Mouse (Mus musculus) neural tube, embryonic 14.5 days (tissue): Measurements from ENCODE around the gene Meis1. TPM values are rescaled to one million over a fixed set of nuclear protein-coding genes. Genes with fewer than 3 reads are reported as not detected.
A peak's percentile ranks its signal among the peaks of the same experiment; 100 is the strongest.

ENCODE experiments used
- ATAC-seq: fragments of 200-750 bp; cut with Nextera tagmentation; 2 replicates; pipeline ENCODE4 v1.8.0; 2017; ENCODE audit warnings: low read depth, mild to moderate bottlenecking, moderate TSS enrichment, moderate library complexity
- H3K27ac ChIP-seq: fragments of 300-500 bp; sonication (generic); 2 replicates; pipeline ENCODE4 v1.5.1; 2014; ENCODE audit warnings: low read depth, mild to moderate bottlenecking, control low read depth, low read length, moderate library complexity, mixed read lengths
- H3K27me3 ChIP-seq: fragments of 300-500 bp; sonication (generic); 2 replicates; pipeline ENCODE4 v1.6.1; 2014; ENCODE audit warnings: low read length; ENCODE audit not compliant: control insufficient read depth, insufficient read depth
- H3K36me3 ChIP-seq: fragments of 300-500 bp; sonication (generic); 2 replicates; pipeline ENCODE4 v1.6.1; 2014; ENCODE audit warnings: low read length, mixed read lengths; ENCODE audit not compliant: control insufficient read depth, insufficient read depth
- H3K4me1 ChIP-seq: fragments of 300-500 bp; sonication (generic); 2 replicates; pipeline ENCODE4 v1.6.1; 2014; ENCODE audit warnings: low read length; ENCODE audit not compliant: control insufficient read depth, insufficient read depth
- H3K4me2 ChIP-seq: fragments of 300-500 bp; sonication (generic); 2 replicates; pipeline ENCODE4 v1.6.1; 2014; ENCODE audit warnings: mild to moderate bottlenecking, low read depth, low read length, control low read depth
- H3K4me3 ChIP-seq: fragments of 300-500 bp; sonication (generic); 2 replicates; pipeline ENCODE4 v1.5.1; 2014; ENCODE audit warnings: low read depth, low read length, control low read depth, mixed read lengths
- H3K9ac ChIP-seq: fragments of 300-500 bp; sonication (generic); replicated peaks from 2 replicates; pipeline ENCODE4 v1.6.1; 2014; ENCODE audit warnings: low read depth, mild to moderate bottlenecking, control low read depth, low read length, mixed read lengths
- H3K9me3 ChIP-seq: fragments of 300-500 bp; sonication (generic); 2 replicates; pipeline ENCODE4 v1.6.1; 2016; ENCODE audit warnings: low read length; ENCODE audit not compliant: control insufficient read depth
- WGBS: fragments of 180-500 bp; shearing (Covaris S2); extraction: QIAGEN DNeasy Blood & Tissue Kit; methylation state at CpG from one replicate; pipeline ENCODE4 v1.1.7; 2014; 5-methylcytosine and 5-hydroxymethylcytosine counted together
- polyA plus RNA-seq: library from polyadenylated mRNA; unstranded; fragments of >200 nt; fragmentation: Nextera tagmentation; extraction: Ambion mirVana; gene quantifications from 2 replicates; pipeline ENCODE4 v1.2.1, GENCODE M21; 2014

Gene Meis1
- polyA plus RNA-seq, 1 experiment from 2014 or later = 170 TPM

DNA sequence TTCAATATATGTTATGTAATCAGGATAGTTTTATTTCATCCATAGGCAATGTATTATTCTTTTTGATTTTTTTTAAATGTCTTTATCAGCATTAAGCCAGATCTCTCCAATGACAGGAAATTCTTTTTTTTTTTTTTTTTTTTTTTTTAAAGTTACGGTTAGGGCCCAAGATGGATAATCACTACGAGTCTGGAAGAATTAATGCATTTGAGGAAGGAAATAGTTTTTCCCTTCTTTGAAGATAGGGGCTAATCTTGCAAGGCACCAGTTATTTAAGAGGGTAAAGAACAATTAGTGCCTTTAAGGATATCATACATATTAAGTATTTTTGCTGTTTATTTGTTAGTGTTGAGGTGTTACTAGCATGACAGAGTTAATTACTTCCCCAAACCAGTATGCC lies 121.5 kb downstream of the Meis1 start:
- no peaks in the 10 kb centered on the region for H3K27me3 ChIP-seq
- no peaks in the 10 kb centered on the region for H3K36me3 ChIP-seq
- no peak overlapping the region for H3K27ac ChIP-seq
- H3K4me3 ChIP-seq = no peak overlapping the region
- no peak overlapping the region for H3K4me2 ChIP-seq
- H3K4me1 ChIP-seq = peaks cover 2% of the 10 kb centered on the region; the same call in 1 of the 2 replicates
- WGBS = 84% methylated on average over 2 of the region's 2 CpGs
- no peak overlapping the region for H3K9ac ChIP-seq
- no peaks in the 10 kb centered on the region for H3K9me3 ChIP-seq
- no peak for ATAC-seq

DNA sequence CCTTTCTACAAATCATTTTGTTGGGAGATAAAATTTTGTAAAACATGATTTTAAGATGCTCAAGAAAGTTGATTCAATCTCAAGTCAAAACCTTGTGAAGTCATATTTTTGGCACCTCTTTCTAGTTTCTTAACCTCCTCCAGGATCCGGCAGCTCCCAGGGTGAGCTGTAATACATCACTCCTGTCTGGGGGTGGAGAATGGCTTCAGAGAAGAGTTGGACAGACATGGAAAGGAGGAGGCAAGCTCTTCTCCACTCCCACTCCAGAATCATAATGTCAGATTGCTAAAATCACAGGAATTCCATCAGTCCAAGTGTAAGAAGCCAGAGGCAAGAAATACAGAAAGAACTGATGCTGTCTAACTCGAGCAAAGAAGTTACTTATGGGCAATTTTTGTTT lies 126.3 kb downstream of the Meis1 start:
- ATAC-seq = no peak
- H3K27ac ChIP-seq = no peak overlapping the region
- 0 out of 2 replicates have a peak, but pooled peaks cover 4% of the 10 kb centered on the region for H3K36me3 ChIP-seq
- H3K4me1 ChIP-seq = 0 out of 2 replicates have a peak, but pooled peaks cover 2% of the 10 kb centered on the region
- no peaks in the 10 kb centered on the region for H3K9me3 ChIP-seq
- 41% methylated on average over 2 of the region's 2 CpGs for WGBS
- H3K4me3 ChIP-seq = no peak overlapping the region
- no peak overlapping the region for H3K9ac ChIP-seq
- H3K27me3 ChIP-seq = no peaks in the 10 kb centered on the region
- H3K4me2 ChIP-seq = no peak overlapping the region

DNA sequence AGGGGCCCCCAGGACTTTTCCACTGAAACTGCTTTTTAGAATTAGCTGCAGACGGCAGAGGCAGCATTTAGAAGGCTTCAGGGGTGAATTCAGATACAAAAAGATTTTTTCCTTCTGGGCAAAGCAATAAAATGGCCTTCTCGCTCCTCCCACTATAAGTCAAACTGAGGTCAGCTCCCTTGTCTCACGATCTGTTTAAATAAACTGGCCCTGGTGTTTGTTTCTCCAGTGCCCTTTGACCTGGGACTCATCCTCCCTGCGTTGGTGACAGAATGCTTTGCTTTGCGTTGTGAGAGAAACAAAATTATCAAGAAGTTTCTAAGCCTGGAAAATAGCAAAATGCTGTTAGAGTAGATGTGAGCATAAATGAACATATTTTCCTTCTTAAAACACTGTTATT lies 129.6 kb downstream of the Meis1 start:
- Histone ChIP-seq H3K4me3 (no peak overlapping the region), H3K27me3 (no peaks in the 10 kb centered on the region), H3K4me1 (peaks cover 19% of the 10 kb centered on the region), H3K4me2 (no peak overlapping the region), H3K9ac (no peak overlapping the region), H3K9me3 (no peaks in the 10 kb centered on the region), H3K27ac (no peak overlapping the region), H3K36me3 (0 out of 2 replicates have a peak, but pooled peaks cover 4% of the 10 kb centered on the region)
- ATAC-seq = no peak
- WGBS = 6% methylated on average over 5 of the region's 5 CpGs

DNA sequence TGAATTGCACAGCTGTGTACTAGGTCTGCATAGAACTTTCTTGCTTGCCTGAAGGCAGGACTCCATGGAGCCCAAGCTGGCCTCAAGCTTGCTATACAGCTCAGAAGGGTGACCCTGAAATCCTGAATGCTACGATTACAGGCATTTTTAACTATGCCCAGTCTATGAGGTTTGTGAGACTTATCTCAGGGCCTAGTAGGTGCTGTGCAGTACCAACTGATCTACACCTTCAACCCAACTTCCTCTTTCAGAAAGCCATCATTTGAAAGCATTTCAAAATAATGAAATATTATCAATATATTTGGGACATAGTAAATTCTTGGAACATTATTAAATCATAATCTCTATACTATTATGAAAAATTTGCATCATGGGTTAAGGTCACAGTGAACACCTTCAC lies 130.1 kb downstream of the Meis1 start:
- 0 out of 2 replicates have a peak, but pooled peaks cover 4% of the 10 kb centered on the region for H3K36me3 ChIP-seq
- H3K27ac ChIP-seq = no peak overlapping the region
- no peak overlapping the region for H3K4me3 ChIP-seq
- peaks cover 24% of the 10 kb centered on the region for H3K4me1 ChIP-seq
- H3K9ac ChIP-seq = no peak overlapping the region
- 33% methylated on average over 1 of the region's 1 CpGs for WGBS
- no peak overlapping the region for H3K4me2 ChIP-seq
- no peak for ATAC-seq
- H3K27me3 ChIP-seq = no peaks in the 10 kb centered on the region
- no peaks in the 10 kb centered on the region for H3K9me3 ChIP-seq

- Histone ChIP-seq H3K9me3 (no peaks in the 10 kb centered on the region), H3K4me3 (no peak overlapping the region), H3K27ac (peak overlapping the region; percentile 23; the same call in 1 of the 2 replicates), H3K4me1 (peaks cover 42% of the 10 kb centered on the region), H3K36me3 (0 out of 2 replicates have a peak, but pooled peaks cover 4% of the 10 kb centered on the region), H3K27me3 (no peaks in the 10 kb centered on the region), H3K9ac (no peak overlapping the region), H3K4me2 (no peak overlapping the region)
- 7% methylated on average over 9 of the region's 9 CpGs for WGBS
- ATAC-seq = no peak
These were observed 133.0 kb downstream of the Meis1 start for GRCm38 (mm10) chr11:18885729-18886325.

GRCm38 (mm10) chr11:18885036-18885728 lies 133.6 kb downstream of the Meis1 start:
- peak overlapping the region; percentile 23; the same call in 1 of the 2 replicates for H3K27ac ChIP-seq
- H3K9me3 ChIP-seq = no peaks in the 10 kb centered on the region
- no peaks in the 10 kb centered on the region for H3K36me3 ChIP-seq
- no peak overlapping the region for H3K4me2 ChIP-seq
- no peak overlapping the region for H3K4me3 ChIP-seq
- peaks cover 46% of the 10 kb centered on the region for H3K4me1 ChIP-seq
- H3K9ac ChIP-seq = no peak overlapping the region
- no peak for ATAC-seq
- H3K27me3 ChIP-seq = no peaks in the 10 kb centered on the region
- WGBS = 7% methylated on average over 6 of the region's 6 CpGs

DNA sequence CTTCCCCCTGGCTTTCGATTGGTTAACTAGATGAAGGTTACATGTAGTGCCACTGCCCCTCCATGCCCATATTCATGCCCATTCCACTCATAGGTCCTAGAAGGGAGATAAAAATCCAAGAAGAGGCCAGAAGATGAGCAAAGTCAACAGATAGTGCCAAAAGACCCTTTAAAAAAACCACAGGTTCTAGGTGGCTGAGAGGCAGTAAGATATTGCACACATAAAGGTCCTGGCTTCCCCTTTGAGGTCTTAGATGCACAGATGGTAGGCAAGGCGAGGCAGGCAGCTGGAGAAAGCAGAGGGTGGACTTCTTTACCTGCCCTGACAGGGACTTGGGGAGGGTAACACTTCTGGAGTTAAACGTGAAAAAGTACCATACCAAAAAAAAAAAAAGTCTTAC lies 134.8 kb downstream of the Meis1 start:
- 0 out of 2 replicates have a peak, but pooled peaks have one; percentile 12 for ATAC-seq
- no peak overlapping the region for H3K4me2 ChIP-seq
- H3K27ac ChIP-seq = peak overlapping the region; percentile 75
- no peak overlapping the region for H3K4me3 ChIP-seq
- no peaks in the 10 kb centered on the region for H3K36me3 ChIP-seq
- no peak overlapping the region; the same call in 1 of the 2 replicates for H3K9ac ChIP-seq
- WGBS = 37% methylated on average over 3 of the region's 3 CpGs
- H3K27me3 ChIP-seq = no peaks in the 10 kb centered on the region
- H3K4me1 ChIP-seq = peaks cover 50% of the 10 kb centered on the region
- no peaks in the 10 kb centered on the region for H3K9me3 ChIP-seq

DNA sequence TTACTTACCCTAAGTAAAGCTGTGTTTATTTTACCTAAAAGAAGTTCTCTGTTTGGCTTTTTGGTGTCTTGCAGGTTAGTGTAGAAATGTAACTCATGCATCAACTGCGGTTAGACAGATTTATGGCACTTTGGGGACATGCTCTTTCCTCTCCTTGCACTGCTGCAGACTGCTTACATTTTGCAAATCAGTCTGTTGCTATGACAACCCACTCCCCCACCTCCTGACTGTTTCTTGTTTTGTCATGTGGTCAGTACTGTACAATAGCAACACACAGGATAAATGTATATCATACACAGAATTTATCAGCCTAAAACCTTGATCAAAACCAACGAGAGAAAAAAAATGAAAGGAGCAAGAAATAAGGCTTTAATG lies 135.3 kb downstream of the Meis1 start:
- peak; percentile 85 for ATAC-seq
- no peak overlapping the region for H3K4me3 ChIP-seq
- no peaks in the 10 kb centered on the region for H3K27me3 ChIP-seq
- no peaks in the 10 kb centered on the region for H3K9me3 ChIP-seq
- no peaks in the 10 kb centered on the region for H3K36me3 ChIP-seq
- 6% methylated on average over 2 of the region's 2 CpGs for WGBS
- H3K9ac ChIP-seq = no peak overlapping the region; the same call in 1 of the 2 replicates
- H3K4me2 ChIP-seq = no peak overlapping the region
- peak overlapping the region; percentile 75 for H3K27ac ChIP-seq
- H3K4me1 ChIP-seq = peaks cover 54% of the 10 kb centered on the region
